Mouse (Mus musculus) limb, embryonic 12.5 days (tissue): ENCODE measurements around the gene Npsr1. TPM values are rescaled to one million over a fixed set of nuclear protein-coding genes. Genes with fewer than 3 reads are reported as not detected.

Experiments used
- ATAC-seq: fragments of 200-750 bp; cut with Nextera tagmentation; 2 replicates; pipeline ENCODE4 v1.8.0; 2017; ENCODE audit warnings: low read depth, moderate TSS enrichment; ENCODE audit not compliant: insufficient number of reproducible peaks, insufficient read depth, low FRiP score, low TSS enrichment
- H3K27ac ChIP-seq: fragments of 300-500 bp; sonication (generic); 2 replicates; pipeline ENCODE4 v1.5.1; 2016; ENCODE audit warnings: mild to moderate bottlenecking, moderate library complexity
- H3K27me3 ChIP-seq: fragments of 300-500 bp; sonication (generic); 2 replicates; pipeline ENCODE4 v1.6.1; 2016; ENCODE audit warnings: mild to moderate bottlenecking, moderate library complexity
- H3K36me3 ChIP-seq: fragments of 300-500 bp; sonication (generic); 2 replicates; pipeline ENCODE4 v1.6.1; 2016; ENCODE audit warnings: mild to moderate bottlenecking, moderate library complexity
- H3K4me1 ChIP-seq: fragments of 300-500 bp; sonication (generic); replicated peaks from 2 replicates; pipeline ENCODE4 v1.6.1; 2016
- H3K4me2 ChIP-seq: fragments of 300-500 bp; sonication (generic); 2 replicates; pipeline ENCODE4 v1.6.1; 2016; ENCODE audit warnings: mild to moderate bottlenecking, moderate library complexity
- H3K4me3 ChIP-seq: fragments of 300-500 bp; sonication (generic); replicated peaks from 2 replicates; pipeline ENCODE4 v1.5.1; 2016; ENCODE audit warnings: mild to moderate bottlenecking
- H3K9ac ChIP-seq: fragments of 300-500 bp; sonication (generic); replicated peaks from 2 replicates; pipeline ENCODE4 v1.6.1; 2016; ENCODE audit warnings: mild to moderate bottlenecking, moderate library complexity
- H3K9me3 ChIP-seq: fragments of 300-500 bp; sonication (generic); 2 replicates; pipeline ENCODE4 v1.6.1; 2016; ENCODE audit warnings: mild to moderate bottlenecking, moderate library complexity
- WGBS: fragments of 180-500 bp; shearing (Covaris S2); methylation state at CpG from one replicate; pipeline ENCODE4 v1.1.7; 2016; 5-methylcytosine and 5-hydroxymethylcytosine counted together
- polyA plus RNA-seq: library from polyadenylated mRNA; unstranded; fragments of >200 nt; fragmentation: Nextera tagmentation; extraction: Ambion mirVana; gene quantifications from 2 replicates; pipeline ENCODE4 v1.2.1, GENCODE M21; 2016

Gene Npsr1
- not detected in 2 replicates for polyA plus RNA-seq

GRCm38 (mm10) chr9:24097696-24098095, at the start of gene Npsr1:
TSS of gene Npsr1 (plus strand) at chr9:24097996.
- Histone ChIP-seq H3K4me3 (no peak within 1 kb of the TSS), H3K9ac (no peak within 1 kb of the TSS), H3K9me3 (no peaks in the 10 kb centered on the region), H3K27ac (no peak within 1 kb of the TSS), H3K36me3 (no peaks in the 10 kb centered on the region), H3K4me1 (no peaks in the 10 kb centered on the region), H3K4me2 (no peak within 1 kb of the TSS), H3K27me3 (no peaks in the 10 kb centered on the region)
- ATAC-seq = no peak
- 67% methylated on average over 7 of the region's 7 CpGs for WGBS

GRCm38 (mm10) chr9:24051538-24051937, 46.3 kb upstream of the Npsr1 start:
- Histone ChIP-seq H3K9ac (no peak overlapping the region), H3K4me1 (no peaks in the 10 kb centered on the region), H3K4me3 (no peak overlapping the region), H3K27me3 (no peaks in the 10 kb centered on the region), H3K4me2 (no peak overlapping the region), H3K27ac (no peak overlapping the region), H3K36me3 (no peaks in the 10 kb centered on the region), H3K9me3 (no peaks in the 10 kb centered on the region)
- no peak for ATAC-seq

- no peak overlapping the region for H3K4me2 ChIP-seq
- H3K9me3 ChIP-seq = no peaks in the 10 kb centered on the region
- H3K4me1 ChIP-seq = no peaks in the 10 kb centered on the region
- H3K9ac ChIP-seq = no peak overlapping the region
- H3K27me3 ChIP-seq = no peaks in the 10 kb centered on the region
- H3K27ac ChIP-seq = no peak overlapping the region
- H3K36me3 ChIP-seq = no peaks in the 10 kb centered on the region
- ATAC-seq = no peak
- no peak overlapping the region for H3K4me3 ChIP-seq
Observed at GRCm38 (mm10) chr9:24063251-24063650, 34.5 kb upstream of the Npsr1 start.

GRCm38 (mm10) chr9:24071664-24072063, 26.1 kb upstream of the Npsr1 start:
- Histone ChIP-seq H3K36me3 (no peaks in the 10 kb centered on the region), H3K27ac (no peak overlapping the region), H3K4me2 (no peak overlapping the region), H3K4me3 (no peak overlapping the region), H3K9me3 (no peaks in the 10 kb centered on the region), H3K27me3 (no peaks in the 10 kb centered on the region), H3K4me1 (no peaks in the 10 kb centered on the region), H3K9ac (no peak overlapping the region)
- no peak for ATAC-seq
- 86% methylated on average over 1 of the region's 1 CpGs for WGBS

- H3K4me2 ChIP-seq = no peak overlapping the region
- ATAC-seq = no peak
- H3K36me3 ChIP-seq = no peaks in the 10 kb centered on the region
Observed at GRCm38 (mm10) chr9:24077596-24077995, 20.2 kb upstream of the Npsr1 start.

GRCm38 (mm10) chr9:24091875-24092274, 5.9 kb upstream of the Npsr1 start:
- Histone ChIP-seq H3K36me3 (no peaks in the 10 kb centered on the region), H3K9ac (no peak overlapping the region), H3K27me3 (no peaks in the 10 kb centered on the region), H3K4me2 (no peak overlapping the region), H3K4me3 (no peak overlapping the region), H3K27ac (no peak overlapping the region), H3K4me1 (no peaks in the 10 kb centered on the region), H3K9me3 (no peaks in the 10 kb centered on the region)
- ATAC-seq = no peak

More at GRCm38 (mm10) chr9:24077596-24077995, 20.2 kb upstream of the Npsr1 start:
- Histone ChIP-seq H3K9ac (no peak overlapping the region), H3K4me1 (no peaks in the 10 kb centered on the region), H3K27ac (no peak overlapping the region), H3K27me3 (no peaks in the 10 kb centered on the region), H3K9me3 (no peaks in the 10 kb centered on the region), H3K4me3 (no peak overlapping the region)

- Histone ChIP-seq H3K4me3 (no peak overlapping the region), H3K9ac (no peak overlapping the region), H3K9me3 (no peaks in the 10 kb centered on the region), H3K4me1 (no peaks in the 10 kb centered on the region), H3K4me2 (no peak overlapping the region), H3K36me3 (no peaks in the 10 kb centered on the region), H3K27me3 (no peaks in the 10 kb centered on the region), H3K27ac (no peak overlapping the region)
- WGBS = 70% methylated on average over 2 of the region's 2 CpGs
- ATAC-seq = no peak
Observed at GRCm38 (mm10) chr9:24098526-24098925, 730 bp downstream of the Npsr1 start.

- ATAC-seq = no peak
- H3K36me3 ChIP-seq = no peaks in the 10 kb centered on the region
- no peaks in the 10 kb centered on the region for H3K4me1 ChIP-seq
- no peak overlapping the region for H3K4me2 ChIP-seq
- no peak overlapping the region for H3K27ac ChIP-seq
- 74% methylated on average over 4 of the region's 4 CpGs for WGBS
- H3K4me3 ChIP-seq = no peak overlapping the region
- H3K9me3 ChIP-seq = no peaks in the 10 kb centered on the region
- H3K27me3 ChIP-seq = no peaks in the 10 kb centered on the region
- H3K9ac ChIP-seq = no peak overlapping the region
Observed at GRCm38 (mm10) chr9:24099631-24100030, 1.8 kb downstream of the Npsr1 start.

- Histone ChIP-seq H3K36me3 (no peaks in the 10 kb centered on the region), H3K27ac (no peak overlapping the region), H3K4me2 (no peak overlapping the region), H3K4me1 (no peaks in the 10 kb centered on the region), H3K4me3 (no peak overlapping the region), H3K9me3 (no peaks in the 10 kb centered on the region), H3K9ac (no peak overlapping the region), H3K27me3 (no peaks in the 10 kb centered on the region)
- ATAC-seq = no peak
- WGBS = 47% methylated on average over 4 of the region's 4 CpGs
Observed at GRCm38 (mm10) chr9:24119423-24119822, 21.6 kb downstream of the Npsr1 start.

GRCm38 (mm10) chr9:24133142-24133541, 35.3 kb downstream of the Npsr1 start:
- no peak for ATAC-seq
- H3K4me2 ChIP-seq = no peak overlapping the region
- H3K4me1 ChIP-seq = no peaks in the 10 kb centered on the region
- no peak overlapping the region for H3K4me3 ChIP-seq
- H3K27ac ChIP-seq = no peak overlapping the region
- WGBS = 85% methylated on average over 1 of the region's 1 CpGs
- no peak overlapping the region for H3K9ac ChIP-seq
- H3K27me3 ChIP-seq = no peaks in the 10 kb centered on the region
- no peaks in the 10 kb centered on the region for H3K36me3 ChIP-seq
- no peaks in the 10 kb centered on the region for H3K9me3 ChIP-seq

GRCm38 (mm10) chr9:24136354-24136753, 38.6 kb downstream of the Npsr1 start:
- H3K9ac ChIP-seq = no peak overlapping the region
- no peaks in the 10 kb centered on the region for H3K9me3 ChIP-seq
- no peak for ATAC-seq
- H3K27ac ChIP-seq = no peak overlapping the region
- no peaks in the 10 kb centered on the region for H3K4me1 ChIP-seq
- H3K4me2 ChIP-seq = no peak overlapping the region
- no peaks in the 10 kb centered on the region for H3K27me3 ChIP-seq
- no peaks in the 10 kb centered on the region for H3K36me3 ChIP-seq
- no peak overlapping the region for H3K4me3 ChIP-seq

GRCm38 (mm10) chr9:24144341-24144740, 46.5 kb downstream of the Npsr1 start:
- ATAC-seq = no peak
- Histone ChIP-seq H3K4me1 (no peaks in the 10 kb centered on the region), H3K4me2 (no peak overlapping the region), H3K9me3 (no peaks in the 10 kb centered on the region), H3K27me3 (no peaks in the 10 kb centered on the region), H3K36me3 (no peaks in the 10 kb centered on the region), H3K9ac (no peak overlapping the region), H3K27ac (no peak overlapping the region), H3K4me3 (no peak overlapping the region)
- 90% methylated on average over 2 of the region's 2 CpGs for WGBS
